Mouse (Mus musculus): ENCODE measurements at regions not wholly inside any gene's neighbourhood (a gene's known extent, or its start where the extent isn't known, plus 50 kb on each side); places are given as distances from the start of the nearest gene placed in this dataset.

- TF ChIP-seq CTCF (IDR thresholded peaks at IDR 0.05; ENCODE audit: low read depth) = no peak
- no peak for TF ChIP-seq EP300 (IDR thresholded peaks at IDR 0.05; ENCODE audit: low read depth)
These were observed 103.8 kb upstream of the Inhba start for GRCm38 (mm10) chr13:15907806-15908205.

Measured in heart, postnatal 0 days (tissue).